Mouse (Mus musculus) forelimb bud, embryonic 11.5 days (tissue): ENCODE measurements around the gene Fmo2.

ENCODE experiments used
- DNase-seq: peaks from one replicate; pipeline ENCODE4 v3.0.0-alpha.2; 2012; ENCODE audit warnings: low read depth, low spot score

Gene Fmo2

GRCm38 (mm10) chr1:162897838-162898811 lies at the start of gene Fmo2:
Fmo2 (minus strand) TSS chr1:162898726.
- no peak for DNase-seq

DNA sequence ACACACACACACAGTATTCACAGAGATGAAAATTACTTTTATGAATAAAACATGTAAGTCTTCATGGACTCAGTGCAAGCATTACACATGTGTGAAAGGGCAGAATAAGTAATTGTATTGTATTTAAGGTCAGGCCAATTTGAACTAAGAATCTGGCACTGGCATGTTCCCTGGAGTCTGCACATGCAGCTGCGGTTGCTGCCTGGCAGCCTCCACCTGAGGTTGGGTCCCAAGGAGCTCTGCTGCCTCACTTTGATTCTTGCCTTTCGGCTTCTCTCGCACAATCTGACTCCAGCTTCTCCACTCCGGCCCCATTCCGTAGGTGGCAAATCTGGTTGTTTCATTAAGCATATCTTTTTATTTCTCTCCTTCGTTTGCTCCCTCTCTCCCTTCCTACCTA lies 49.4 kb upstream of the Fmo2 start:
- DNase-seq = no peak

DNA sequence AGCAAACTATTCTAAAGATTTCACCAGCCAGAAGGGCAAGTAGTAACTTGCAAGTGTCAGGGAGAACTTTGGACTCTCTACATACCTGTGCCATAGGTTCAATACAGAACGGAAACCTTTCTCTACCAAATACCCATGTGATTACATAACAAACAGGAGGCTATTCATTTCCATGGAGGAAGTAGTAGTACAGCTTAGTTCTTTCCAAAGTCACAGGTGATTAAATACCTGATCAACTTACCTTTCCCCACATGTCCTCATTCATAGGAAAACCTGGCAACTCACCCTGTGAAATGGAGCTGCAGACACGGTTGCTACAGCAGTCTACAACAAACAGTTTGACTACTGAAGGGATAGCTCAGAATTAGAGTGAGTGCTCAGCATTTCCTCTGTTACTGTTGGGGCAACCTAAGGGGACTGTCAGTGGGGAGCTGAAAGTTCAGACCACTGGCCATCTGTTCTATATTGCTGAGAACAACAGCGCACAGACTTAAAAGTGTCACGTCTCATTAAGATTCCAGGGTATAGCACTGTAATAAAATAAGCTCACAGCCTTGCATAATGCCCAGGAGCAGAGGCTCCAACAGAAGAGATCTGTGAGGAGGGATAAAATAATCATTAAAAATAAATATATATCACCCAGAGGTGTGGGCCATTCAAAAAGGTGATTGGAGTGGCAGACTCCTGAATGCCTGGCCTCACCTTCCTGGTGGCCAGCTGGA lies 48.5 kb upstream of the Fmo2 start:
- DNase-seq = peak; percentile 43

GRCm38 (mm10) chr1:162943700-162944099 lies 45.2 kb upstream of the Fmo2 start:
- peak; percentile 37 for DNase-seq

DNA sequence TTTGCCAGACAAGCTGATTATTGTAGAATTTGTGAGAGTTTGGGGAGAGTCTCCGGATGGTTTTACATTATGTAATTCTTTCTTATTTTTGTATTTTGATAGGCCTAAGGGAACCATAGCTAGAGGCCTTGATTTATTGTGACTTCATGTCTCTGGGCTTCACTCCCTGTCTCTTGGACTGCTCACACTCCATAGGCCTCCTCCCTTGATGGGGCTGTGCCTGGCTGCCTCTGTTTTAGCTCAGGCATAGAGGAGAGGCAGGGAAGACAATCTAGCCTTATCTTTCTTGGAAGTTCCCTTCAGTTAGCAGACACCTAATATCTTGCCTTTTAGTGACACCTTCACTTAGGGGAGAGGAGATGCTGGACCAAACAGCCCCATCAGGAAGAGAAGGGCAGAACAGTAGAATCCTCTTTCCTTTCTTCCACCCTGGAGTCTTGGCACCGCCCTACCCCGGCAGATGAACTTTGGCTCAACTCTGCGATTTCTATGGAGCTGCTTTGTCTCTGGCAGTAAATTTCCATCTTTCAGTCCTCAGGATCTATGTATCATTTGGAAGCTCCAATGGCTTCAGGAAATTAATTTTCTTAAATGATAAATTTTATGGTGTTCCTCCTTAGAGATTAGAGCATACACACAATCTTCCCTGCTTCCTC lies 40.3 kb upstream of the Fmo2 start:
- no peak for DNase-seq

DNA sequence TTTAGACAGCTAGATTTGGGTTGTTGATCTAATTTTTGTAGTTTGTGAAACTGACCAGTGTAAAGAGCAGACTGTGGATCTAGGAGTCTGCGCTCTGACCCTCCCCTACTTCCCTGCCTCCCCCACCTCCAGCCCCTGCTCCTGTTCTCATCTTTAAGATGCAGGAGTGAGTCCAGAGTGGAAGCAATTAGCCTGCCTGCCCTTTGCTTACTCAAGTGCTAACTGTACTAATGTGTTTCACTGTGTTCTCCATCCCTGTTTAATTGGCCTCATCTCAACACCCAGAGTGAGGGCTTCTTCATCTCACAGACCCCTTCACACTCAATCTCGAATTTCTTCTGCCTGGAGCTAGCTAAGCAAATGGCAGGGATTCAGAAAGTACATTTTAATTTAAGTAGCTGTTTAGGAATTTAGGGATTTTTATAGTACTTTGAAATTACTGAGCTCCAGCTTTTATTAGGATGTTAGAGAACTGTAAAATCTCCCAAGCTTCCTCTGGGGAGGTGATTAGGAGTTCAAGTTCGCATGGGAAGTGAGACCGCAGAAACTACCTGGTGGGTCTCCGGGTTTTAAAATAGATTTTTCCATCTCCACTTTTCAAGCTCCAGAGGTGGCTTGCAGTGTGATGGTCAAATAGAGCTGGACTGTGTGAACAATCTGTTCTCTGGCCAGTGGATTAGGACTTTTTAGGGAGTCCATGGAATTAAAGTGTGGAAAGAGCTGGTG lies 39.6 kb upstream of the Fmo2 start:
- DNase-seq = peak; percentile 60

GRCm38 (mm10) chr1:162937415-162937814 lies 38.9 kb upstream of the Fmo2 start, which contains the start of gene Fmo6:
Fmo6 (minus strand) TSS chr1:162937515.
- DNase-seq = no peak

DNA sequence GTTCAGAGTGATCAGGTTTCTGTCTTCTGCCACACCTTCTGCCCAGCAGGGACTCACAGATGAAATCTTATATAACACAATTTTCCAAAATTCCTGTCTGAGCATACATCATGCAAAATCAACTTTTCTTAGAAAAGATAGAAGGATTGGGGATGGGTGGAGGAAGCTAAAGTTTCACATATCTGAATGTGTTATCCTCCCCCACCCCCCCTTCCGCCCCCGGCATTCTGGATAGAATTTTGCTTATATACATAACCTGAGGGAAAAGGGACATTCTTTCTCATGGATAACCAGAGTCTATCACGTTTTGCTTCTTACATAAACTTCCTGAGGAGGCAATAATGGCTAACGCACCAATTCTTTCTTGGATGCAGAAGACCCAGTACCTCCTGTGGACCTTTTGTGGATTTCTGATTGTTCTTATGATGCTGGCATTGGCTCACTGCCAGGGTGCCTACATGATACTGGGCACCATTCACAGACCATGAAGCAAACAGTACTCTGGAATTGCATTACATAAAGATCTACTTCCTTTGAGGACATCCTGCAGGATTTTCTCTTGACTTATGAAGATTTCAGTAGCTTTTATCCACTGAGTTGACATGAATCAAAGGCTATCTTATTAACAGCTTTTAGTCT lies 36.0 kb upstream of the Fmo2 start:
- DNase-seq = no peak

DNA sequence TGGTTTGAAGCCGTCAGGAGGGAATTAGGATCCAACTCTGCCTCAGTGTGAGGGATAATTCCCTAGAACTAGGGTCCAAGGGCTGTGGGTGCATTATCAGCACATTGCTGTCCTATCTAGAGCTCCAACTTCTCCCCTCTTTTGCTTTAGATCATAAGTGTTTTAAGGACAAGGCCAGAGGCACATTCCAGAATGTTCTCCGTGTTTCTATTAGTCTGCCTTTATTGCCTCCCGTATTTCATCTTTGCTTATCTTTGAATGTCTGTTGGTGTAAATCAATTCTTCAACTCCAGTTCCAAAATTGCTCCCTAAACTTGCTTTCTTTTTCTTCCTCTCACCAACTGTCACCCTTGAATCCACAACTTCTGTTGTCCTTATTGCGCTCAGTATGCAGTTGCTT lies 33.9 kb upstream of the Fmo2 start:
- no peak for DNase-seq

- no peak for DNase-seq
These were observed 33.4 kb upstream of the Fmo2 start for GRCm38 (mm10) chr1:162931880-162932279.

DNA sequence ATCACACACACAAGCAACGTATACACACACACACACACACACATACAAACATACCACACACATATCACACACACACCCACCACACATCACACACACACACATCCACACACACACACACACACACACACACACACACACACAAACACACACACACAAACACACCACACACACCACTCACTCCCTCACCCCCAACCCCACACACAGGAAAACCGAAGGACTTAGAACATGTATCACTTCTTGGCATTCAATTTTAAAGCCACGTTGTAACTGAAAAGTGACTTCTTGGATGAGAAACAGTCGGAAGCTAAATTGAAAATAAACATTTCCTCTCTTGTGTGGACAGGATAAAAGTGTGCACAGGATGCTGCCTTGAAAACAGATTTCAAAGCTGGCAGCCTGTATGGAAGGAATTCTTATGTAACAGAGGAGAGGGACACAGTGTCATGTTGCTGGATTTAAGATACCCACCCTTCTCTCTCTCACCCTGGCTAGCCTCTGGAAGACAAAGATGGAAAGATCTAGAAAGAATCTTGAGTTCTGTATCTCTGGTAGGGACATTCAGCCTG lies 32.9 kb upstream of the Fmo2 start:
- no peak for DNase-seq

- no peak for DNase-seq
These were observed 32.1 kb upstream of the Fmo2 start for GRCm38 (mm10) chr1:162930631-162931030.

- DNase-seq = no peak
These were observed 30.6 kb upstream of the Fmo2 start for GRCm38 (mm10) chr1:162929146-162929545.

DNA sequence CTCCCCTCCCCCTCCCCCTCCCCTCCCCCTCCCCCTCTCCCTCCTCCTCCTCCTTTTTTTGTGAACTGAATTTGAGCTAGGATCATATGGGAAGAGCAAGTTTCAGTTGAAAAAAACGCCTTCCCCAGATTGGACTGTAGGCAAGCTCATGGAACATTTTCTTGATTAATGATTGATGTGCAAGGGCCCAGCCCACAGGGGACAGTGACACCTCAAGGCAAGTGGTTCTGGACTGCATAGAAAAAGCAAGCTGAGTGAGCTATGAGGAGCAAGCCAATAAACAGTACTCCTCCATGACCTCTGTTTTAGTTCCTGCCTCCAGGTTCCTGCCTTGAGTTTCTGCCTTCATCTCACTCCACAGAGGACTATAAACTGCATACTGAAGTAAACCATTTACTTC lies 26.6 kb upstream of the Fmo2 start:
- no peak for DNase-seq

DNA sequence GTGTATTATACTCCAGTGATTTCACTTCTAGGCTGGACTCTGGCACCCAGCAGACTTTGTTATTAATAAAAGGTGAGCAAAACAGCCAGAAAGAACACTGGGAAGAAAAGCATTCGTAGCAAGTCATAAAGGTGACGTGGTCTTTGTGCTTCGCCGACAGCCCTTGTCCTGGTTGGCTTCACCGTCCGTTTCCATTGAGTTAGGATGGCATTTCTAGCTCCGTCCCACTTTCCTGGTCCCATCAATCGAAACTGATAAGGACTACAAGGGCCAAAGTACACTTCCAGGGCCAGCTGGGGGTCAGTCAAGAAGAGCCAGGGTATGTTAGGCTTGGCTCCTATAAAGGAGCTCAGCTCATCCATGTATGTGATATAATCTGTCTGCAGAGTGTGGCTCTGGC lies 18.1 kb upstream of the Fmo2 start:
- DNase-seq = no peak

- DNase-seq = no peak
These were observed 16.5 kb upstream of the Fmo2 start for GRCm38 (mm10) chr1:162914932-162915556.

DNA sequence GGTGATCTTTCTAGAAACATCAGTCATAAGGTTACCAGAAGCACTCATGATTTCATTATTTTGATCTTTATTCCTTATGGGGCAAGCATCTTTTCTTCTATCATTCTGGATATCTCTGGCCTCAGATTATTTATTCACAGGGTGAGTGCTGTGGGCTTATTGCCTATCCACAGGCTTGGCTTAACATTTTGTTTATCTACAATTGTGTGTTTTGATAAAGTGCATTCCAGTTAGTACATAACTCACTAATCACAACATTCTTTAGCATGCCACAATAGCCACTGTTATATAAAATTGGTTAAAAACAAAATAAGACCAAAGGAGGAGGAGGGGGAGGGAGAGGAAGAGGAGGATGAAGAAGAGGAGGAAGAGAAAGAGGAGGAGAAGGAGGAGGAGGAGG lies 13.6 kb upstream of the Fmo2 start:
- DNase-seq = no peak

DNA sequence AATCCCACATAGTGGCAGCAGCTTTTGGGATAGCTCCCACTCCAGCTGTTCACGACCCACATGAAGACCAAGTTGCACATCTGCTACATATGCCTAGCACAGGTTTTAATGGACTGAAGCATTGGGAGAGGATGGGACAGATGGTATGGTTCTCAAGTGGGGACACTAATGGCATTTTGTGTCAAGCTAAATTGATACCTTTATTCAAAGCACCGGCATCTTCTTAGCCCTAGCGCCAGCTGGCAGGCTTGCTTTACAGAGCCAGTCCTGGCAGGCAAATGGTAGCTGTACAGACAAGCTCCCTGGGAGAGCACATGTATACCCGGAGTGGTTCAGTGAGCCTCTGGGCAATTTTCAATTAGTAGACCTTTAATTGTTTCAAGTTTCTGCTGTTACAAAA lies 3.4 kb upstream of the Fmo2 start:
- DNase-seq = peak; percentile 14

DNA sequence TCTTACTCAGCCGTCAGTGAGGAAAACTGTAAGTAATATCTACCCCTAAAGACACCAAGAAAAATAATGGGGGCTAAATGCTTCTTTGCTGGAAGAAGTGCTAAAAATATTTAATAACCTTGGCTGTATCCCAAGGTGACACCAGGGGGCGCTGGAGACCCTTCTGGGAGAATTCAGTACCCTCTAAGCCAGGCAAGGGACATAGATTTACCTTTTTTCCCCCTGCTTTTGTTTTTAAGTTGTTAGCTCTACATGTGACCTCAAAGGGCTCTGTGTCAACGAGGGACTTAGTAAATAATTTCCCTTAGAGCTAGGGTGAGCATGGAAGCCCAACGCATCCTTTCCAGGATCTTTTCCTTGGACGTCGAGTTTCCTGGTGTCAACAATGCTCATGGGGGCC lies 2.6 kb downstream of the Fmo2 start:
- DNase-seq = peak; percentile 65

DNA sequence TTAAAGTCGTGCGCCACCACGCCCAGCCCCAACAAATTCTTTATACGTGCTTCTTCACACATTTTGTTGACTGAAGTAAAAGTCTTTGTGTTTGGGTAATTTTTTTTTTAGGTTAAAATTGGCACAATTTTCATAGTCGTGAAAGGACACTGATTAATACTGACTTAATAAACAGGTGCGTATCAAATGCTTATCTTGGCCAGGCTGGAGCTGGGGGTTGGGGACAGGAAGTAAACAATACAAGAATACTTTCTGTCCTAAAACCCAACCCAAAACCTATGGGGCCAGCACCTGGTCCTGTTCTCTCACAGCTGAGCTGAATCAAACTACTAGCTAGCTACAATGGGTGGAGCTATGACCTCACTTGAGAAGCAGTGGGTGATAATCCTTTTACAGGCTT lies 5.5 kb downstream of the Fmo2 start:
- DNase-seq = no peak
